Mouse (Mus musculus): ENCODE data around the gene Eogt. TPM values are rescaled to one million over a fixed set of nuclear protein-coding genes. Genes with fewer than 3 reads are reported as not detected.
A peak's percentile ranks its signal among the peaks of the same experiment; 100 is the strongest.

The Eogt gene
- polyA plus RNA-seq, 1 experiment from 2014 or later, result 8.0 TPM

- peak overlapping the region; percentile 39 for H3K4me2 ChIP-seq
- H3K36me3 ChIP-seq (replicated peaks), result no peaks in the 10 kb centered on the region
- H3K9ac ChIP-seq, result no peak overlapping the region; the same call in 1 of the 2 replicates
- peaks cover 19% of the 10 kb centered on the region; the same call in 1 of the 2 replicates for H3K27me3 ChIP-seq
- H3K4me1 ChIP-seq, result peaks cover 18% of the 10 kb centered on the region
- H3K4me3 ChIP-seq (replicated peaks), result no peak overlapping the region
- WGBS, result 2% methylated on average over 15 of the region's 15 CpGs
- peak; percentile 28; the same call in 1 of the 2 replicates for ATAC-seq (ENCODE audit: low FRiP score)
- no peak overlapping the region for H3K27ac ChIP-seq
- no peaks in the 10 kb centered on the region for H3K9me3 ChIP-seq
Observed at GRCm38 (mm10) chr6:97101958-97102702, 46.9 kb downstream of the Eogt start.

- Histone ChIP-seq H3K4me3 (replicated peaks) (no peak overlapping the region), H3K27ac (no peak overlapping the region), H3K27me3 (peaks cover 19% of the 10 kb centered on the region; the same call in 1 of the 2 replicates), H3K9ac (no peak overlapping the region), H3K4me1 (peaks cover 18% of the 10 kb centered on the region), H3K36me3 (replicated peaks) (no peaks in the 10 kb centered on the region), H3K4me2 (peak overlapping the region; percentile 39; the same call in 1 of the 2 replicates), H3K9me3 (no peaks in the 10 kb centered on the region)
- 20% methylated on average over 12 of the region's 12 CpGs for WGBS
- ATAC-seq (ENCODE audit: low FRiP score), result no peak
Observed at GRCm38 (mm10) chr6:97101190-97101957, 47.6 kb downstream of the Eogt start.

GRCm38 (mm10) chr6:97082336-97082735, 66.6 kb downstream of the Eogt start:
- 88% methylated on average over 2 of the region's 2 CpGs for WGBS
- H3K9ac ChIP-seq, result no peak overlapping the region
- peaks cover 13% of the 10 kb centered on the region for H3K4me1 ChIP-seq
- no peaks in the 10 kb centered on the region for H3K36me3 ChIP-seq (replicated peaks)
- no peaks in the 10 kb centered on the region; the same call in 1 of the 2 replicates for H3K27me3 ChIP-seq
- H3K9me3 ChIP-seq, result no peaks in the 10 kb centered on the region
- ATAC-seq (ENCODE audit: low FRiP score), result no peak
- no peak overlapping the region for H3K4me2 ChIP-seq
- no peak overlapping the region for H3K4me3 ChIP-seq (replicated peaks)
- no peak overlapping the region for H3K27ac ChIP-seq

- no peaks in the 10 kb centered on the region for H3K36me3 ChIP-seq (replicated peaks)
- H3K4me1 ChIP-seq, result peaks cover 13% of the 10 kb centered on the region
- no peaks in the 10 kb centered on the region for H3K9me3 ChIP-seq
- peak overlapping the region; percentile 11; the same call in 1 of the 2 replicates for H3K4me2 ChIP-seq
- no peak overlapping the region; the same call in 1 of the 2 replicates for H3K27ac ChIP-seq
- no peaks in the 10 kb centered on the region; the same call in 1 of the 2 replicates for H3K27me3 ChIP-seq
- no peak overlapping the region for H3K4me3 ChIP-seq (replicated peaks)
- WGBS, result 32% methylated on average over 9 of the region's 9 CpGs
- no peak for ATAC-seq (ENCODE audit: low FRiP score)
- H3K9ac ChIP-seq, result no peak overlapping the region
Observed at GRCm38 (mm10) chr6:97080016-97080415, 69.0 kb downstream of the Eogt start.

- Histone ChIP-seq H3K9ac (peak within 1 kb of the TSS; percentile 12; the same call in 1 of the 2 replicates), H3K27me3 (peaks cover 47% of the 10 kb centered on the region), H3K4me1 (peaks cover 18% of the 10 kb centered on the region), H3K9me3 (no peaks in the 10 kb centered on the region), H3K4me3 (replicated peaks) (peak within 1 kb of the TSS; percentile 41), H3K4me2 (peak within 1 kb of the TSS; percentile 66), H3K36me3 (replicated peaks) (no peaks in the 10 kb centered on the region), H3K27ac (no peak within 1 kb of the TSS)
- WGBS, result under 1% methylated on average over 30 of the region's 30 CpGs
- peak; percentile 92 for ATAC-seq (ENCODE audit: low FRiP score)
Observed at GRCm38 (mm10) chr6:97060074-97060681, 88.8 kb downstream of the Eogt start, which contains the start of gene Fam19a4. Gene Fam19a4, minus strand, starts transcription at chr6:97060413.

Other genes with a start within 250 kb of the Eogt start
- 0.65 and 0.70 TPM in 2 replicates for gene Fam19a4, start 88.8 kb downstream of the Eogt start, polyA plus RNA-seq (2016; fragmentation: Nextera tagmentation; extraction: Ambion mirVana)
- gene Tmf1, start 29.9 kb upstream of the Eogt start, polyA plus RNA-seq (2016; fragmentation: Nextera tagmentation; extraction: Ambion mirVana), result 30.5 and 33.5 TPM in 2 replicates
- 94.7 and 95.1 TPM in 2 replicates for gene Uba3, start 56.5 kb upstream of the Eogt start, polyA plus RNA-seq (2016; fragmentation: Nextera tagmentation; extraction: Ambion mirVana)
- 61.4 and 65.3 TPM in 2 replicates for gene Arl6ip5, start 61.5 kb upstream of the Eogt start, polyA plus RNA-seq (2016; fragmentation: Nextera tagmentation; extraction: Ambion mirVana)
- gene Lmod3, start 103.6 kb upstream of the Eogt start, polyA plus RNA-seq (2016; fragmentation: Nextera tagmentation; extraction: Ambion mirVana), result 0.19 TPM in 1 of 2 replicates, not detected in the other

Data from forebrain, embryonic 12.5 days (tissue).